Mouse (Mus musculus) hindbrain, embryonic 10.5 days (tissue): ENCODE measurements around the gene Apobec3. TPM values are rescaled to one million over a fixed set of nuclear protein-coding genes. Genes with fewer than 3 reads are reported as not detected.
"Not testable (repeated sequence)": the region's sequence is repeated elsewhere in the genome, so short reads cannot be mapped to it uniquely, and the experiment has no call there.

Experiments
- DNase-seq: peaks from one replicate; pipeline ENCODE4 v3.0.0-alpha.2; 2017; ENCODE audit warnings: low spot score
- H3K27ac ChIP-seq: fragments of 300-500 bp; sonication (generic); 2 replicates; pipeline ENCODE4 v1.5.1; 2016; ENCODE audit warnings: mild to moderate bottlenecking, moderate library complexity
- H3K27me3 ChIP-seq: fragments of 300-500 bp; sonication (generic); 2 replicates; pipeline ENCODE4 v1.6.1; 2016; ENCODE audit warnings: mild to moderate bottlenecking; ENCODE audit not compliant: poor library complexity, insufficient read depth, severe bottlenecking
- H3K36me3 ChIP-seq: fragments of 300-500 bp; sonication (generic); 2 replicates; pipeline ENCODE4 v1.6.1; 2016; ENCODE audit warnings: mild to moderate bottlenecking, moderate library complexity
- H3K4me1 ChIP-seq: fragments of 300-500 bp; sonication (generic); replicated peaks from 2 replicates; pipeline ENCODE4 v1.6.1; 2016; ENCODE audit warnings: mild to moderate bottlenecking
- H3K4me3 ChIP-seq: fragments of 300-500 bp; sonication (generic); 2 replicates; pipeline ENCODE4 v1.5.1; 2016; ENCODE audit warnings: mild to moderate bottlenecking, moderate library complexity
- H3K9me3 ChIP-seq: fragments of 300-500 bp; sonication (generic); 2 replicates; pipeline ENCODE4 v1.6.1; 2016; ENCODE audit warnings: mild to moderate bottlenecking, moderate library complexity
- whole genome bisulfite sequencing: fragments of 180-500 bp; shearing (Covaris S2); methylation state at CpG from one replicate; pipeline ENCODE4 v1.1.7; 2016; 5-methylcytosine and 5-hydroxymethylcytosine counted together
- polyA plus RNA-seq: library from polyadenylated mRNA; unstranded; fragments of >200 nt; fragmentation: Nextera tagmentation; extraction: Ambion mirVana; gene quantifications from 2 replicates; pipeline ENCODE4 v1.2.1, GENCODE M21; 2016

The Apobec3 gene
- polyA plus RNA-seq, 1 experiment from 2014 or later: 9.0 TPM

DNA sequence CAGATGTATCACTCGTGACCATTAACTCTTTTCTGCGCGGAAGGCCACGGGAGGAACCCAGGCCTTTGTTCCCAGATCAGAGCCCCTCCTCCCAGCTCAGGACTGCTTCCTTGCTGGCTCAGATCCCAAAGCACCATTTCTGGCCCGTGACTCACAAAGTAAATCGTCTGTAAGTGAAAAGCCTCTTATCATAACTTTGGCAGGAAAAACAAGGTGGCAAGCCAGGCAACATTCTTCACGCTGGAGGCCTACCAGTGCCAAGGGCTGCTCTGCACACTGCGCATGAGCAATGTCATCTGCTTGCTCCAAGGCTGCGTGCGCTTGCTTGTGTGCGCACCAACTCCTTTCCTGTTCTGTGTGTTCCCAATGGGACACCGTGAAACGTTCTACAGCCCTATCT, 12.1 kb upstream of the Apobec3 start:
- DNase-seq: no peak
- 71% methylated on average over 13 of the region's 13 CpGs for WGBS
- no peak overlapping the region for H3K27ac ChIP-seq

GRCm38 (mm10) chr15:79880477-79880876, 11.0 kb upstream of the Apobec3 start:
- peaks cover 18% of the 10 kb centered on the region for H3K4me1 ChIP-seq
- no peak overlapping the region for H3K27ac ChIP-seq
- no peak for DNase-seq
- no peak overlapping the region for H3K4me3 ChIP-seq
- H3K27me3 ChIP-seq: peaks cover 5% of the 10 kb centered on the region; the same call in 1 of the 2 replicates
- H3K36me3 ChIP-seq: no peaks in the 10 kb centered on the region
- H3K9me3 ChIP-seq: no peaks in the 10 kb centered on the region
- 89% methylated on average over 3 of the region's 3 CpGs for WGBS

More for the DNA sequence above, 12.1 kb upstream of the Apobec3 start:
- no peaks in the 10 kb centered on the region for H3K9me3 ChIP-seq
- H3K36me3 ChIP-seq: no peaks in the 10 kb centered on the region
- H3K27me3 ChIP-seq: peaks cover 5% of the 10 kb centered on the region; the same call in 1 of the 2 replicates
- no peak overlapping the region for H3K4me3 ChIP-seq
- peaks cover 18% of the 10 kb centered on the region for H3K4me1 ChIP-seq

DNA sequence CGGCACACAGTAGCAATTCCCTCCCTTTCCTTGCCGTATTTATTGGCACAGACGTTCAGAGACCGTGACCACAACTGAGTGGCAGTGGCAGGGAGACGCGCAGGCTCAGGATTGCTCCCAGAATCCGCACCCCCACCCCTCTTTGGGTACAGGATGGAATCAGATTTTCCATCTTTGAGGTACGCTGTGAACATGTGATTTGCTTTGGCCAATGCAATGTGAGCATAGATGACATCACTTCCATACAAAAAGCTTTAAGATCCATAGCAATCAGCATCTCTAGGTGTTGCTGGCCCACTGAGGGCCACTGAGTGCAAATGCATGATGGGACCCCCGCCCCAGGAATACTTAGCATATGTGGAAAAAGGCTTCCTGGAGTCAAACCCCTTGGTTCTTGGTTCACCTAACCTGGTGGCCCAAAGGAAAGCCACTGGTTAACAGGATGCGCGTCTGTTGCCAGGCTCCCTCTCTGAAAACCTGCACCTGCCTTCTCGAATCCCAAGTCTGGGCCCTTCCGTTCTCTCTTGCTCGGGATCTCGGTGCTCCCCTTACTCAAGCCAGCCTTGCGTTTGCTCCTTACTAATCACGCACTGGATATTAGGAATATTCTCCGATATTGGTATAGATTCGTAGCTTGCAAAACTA, 8.7 kb upstream of the Apobec3 start:
- H3K4me1 ChIP-seq: peaks cover 18% of the 10 kb centered on the region
- H3K27ac ChIP-seq: peak overlapping the region; percentile 93
- H3K27me3 ChIP-seq: peaks cover 5% of the 10 kb centered on the region; the same call in 1 of the 2 replicates
- H3K9me3 ChIP-seq: no peaks in the 10 kb centered on the region
- no peaks in the 10 kb centered on the region for H3K36me3 ChIP-seq
- 31% methylated on average over 19 of the region's 19 CpGs for WGBS
- DNase-seq: no peak
- H3K4me3 ChIP-seq: peak overlapping the region; percentile 57

- H3K4me1 ChIP-seq: peaks cover 18% of the 10 kb centered on the region
- under 1% methylated on average over 30 of the region's 30 CpGs for WGBS
- peak overlapping the region; percentile 57 for H3K4me3 ChIP-seq
- peaks cover 5% of the 10 kb centered on the region; the same call in 1 of the 2 replicates for H3K27me3 ChIP-seq
- DNase-seq: peak; percentile 94
- peak overlapping the region; percentile 93 for H3K27ac ChIP-seq
- no peaks in the 10 kb centered on the region for H3K9me3 ChIP-seq
- no peaks in the 10 kb centered on the region for H3K36me3 ChIP-seq
These were observed 8.1 kb upstream of the Apobec3 start for GRCm38 (mm10) chr15:79883352-79883822.

- DNase-seq: no peak
- no peaks in the 10 kb centered on the region for H3K36me3 ChIP-seq
- peaks cover 5% of the 10 kb centered on the region; the same call in 1 of the 2 replicates for H3K27me3 ChIP-seq
- H3K9me3 ChIP-seq: no peaks in the 10 kb centered on the region
- H3K4me3 ChIP-seq: no peak overlapping the region
- H3K4me1 ChIP-seq: peaks cover 11% of the 10 kb centered on the region
- 83% methylated on average over 5 of the region's 5 CpGs for WGBS
- H3K27ac ChIP-seq: no peak overlapping the region
These were observed 6.6 kb upstream of the Apobec3 start for GRCm38 (mm10) chr15:79884820-79885219.

DNA sequence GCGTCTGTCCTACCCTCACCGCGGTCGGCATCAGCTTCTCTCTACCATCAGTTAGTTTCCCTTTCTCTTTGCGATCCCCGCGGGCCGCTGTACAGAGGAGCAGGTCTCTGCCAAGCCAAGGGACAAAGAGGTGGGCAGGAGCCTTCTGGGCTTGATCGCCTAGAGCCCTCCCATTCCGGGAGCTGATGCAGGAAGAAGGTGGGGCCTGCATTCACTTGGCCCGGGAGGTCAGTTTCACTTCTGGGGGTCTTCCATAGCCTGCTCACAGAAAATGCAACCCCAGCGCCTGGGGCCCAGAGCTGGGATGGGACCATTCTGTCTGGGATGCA, 718 bp downstream of the Apobec3 start:
- Histone ChIP-seq H3K4me1 (peaks cover 16% of the 10 kb centered on the region), H3K27me3 (peaks cover 33% of the 10 kb centered on the region), H3K27ac (peak overlapping the region; percentile 76), H3K9me3 (no peaks in the 10 kb centered on the region), H3K36me3 (no peaks in the 10 kb centered on the region), H3K4me3 (peak overlapping the region; percentile 52)
- DNase-seq: peak; percentile 49
- WGBS: 0% methylated on average over 12 of the region's 12 CpGs

DNA sequence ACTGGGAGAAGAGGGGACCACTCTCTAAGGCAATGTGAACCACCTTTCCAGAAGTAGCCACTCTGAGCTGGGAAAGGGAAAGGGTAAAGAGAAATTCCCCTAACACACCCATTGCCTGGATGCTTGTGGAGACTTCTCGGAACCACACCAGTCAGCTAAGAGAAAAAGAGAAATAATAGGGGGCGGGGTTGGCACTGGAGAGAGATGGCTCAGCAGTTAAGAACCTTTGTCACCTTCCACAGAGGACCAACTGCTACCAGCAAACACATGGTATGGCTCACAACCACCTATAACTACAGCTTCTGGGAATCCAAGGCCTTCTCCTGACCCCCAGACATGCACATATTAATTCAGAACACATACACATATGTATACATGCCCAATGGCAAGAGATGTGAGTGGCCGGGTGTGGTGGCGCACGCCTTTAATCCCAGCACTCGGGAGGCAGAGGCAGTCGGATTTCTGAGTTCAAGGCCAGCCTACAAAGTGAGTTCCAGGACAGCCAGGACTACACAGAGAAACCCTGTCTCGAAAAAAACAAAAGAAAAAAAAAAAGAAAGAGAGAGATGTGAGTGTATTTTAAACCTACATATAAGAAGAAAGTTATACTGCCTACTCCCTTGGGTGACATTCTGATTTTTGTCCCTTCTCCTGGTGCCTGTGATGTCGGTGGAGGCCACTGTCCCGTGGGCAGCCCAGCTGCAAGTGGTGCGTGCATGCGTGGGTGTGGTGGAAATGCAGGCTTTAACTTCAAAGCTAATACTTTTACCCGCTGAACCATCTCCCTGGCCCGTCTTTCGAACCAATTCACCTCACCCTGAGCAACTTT, 1.8 kb downstream of the Apobec3 start:
- WGBS: 81% methylated on average over 15 of the region's 15 CpGs
- Histone ChIP-seq H3K27me3 (peaks cover 33% of the 10 kb centered on the region), H3K36me3 (no peaks in the 10 kb centered on the region), H3K9me3 (no peaks in the 10 kb centered on the region), H3K27ac (no peak overlapping the region), H3K4me1 (peaks cover 16% of the 10 kb centered on the region), H3K4me3 (peak overlapping the region; percentile 52)
- no peak for DNase-seq

- H3K4me3 ChIP-seq: no peak overlapping the region
- H3K36me3 ChIP-seq: no peaks in the 10 kb centered on the region
- 67% methylated on average over 3 of the region's 3 CpGs for WGBS
- peaks cover 16% of the 10 kb centered on the region for H3K4me1 ChIP-seq
- H3K9me3 ChIP-seq: no peaks in the 10 kb centered on the region
- H3K27me3 ChIP-seq: peaks cover 33% of the 10 kb centered on the region
- no peak overlapping the region for H3K27ac ChIP-seq
- no peak for DNase-seq
These were observed 2.3 kb downstream of the Apobec3 start for GRCm38 (mm10) chr15:79893824-79894123.

- H3K36me3 ChIP-seq: no peaks in the 10 kb centered on the region
- no peak for DNase-seq
- no peak overlapping the region for H3K4me3 ChIP-seq
- no peaks in the 10 kb centered on the region for H3K9me3 ChIP-seq
- H3K4me1 ChIP-seq: peaks cover 16% of the 10 kb centered on the region
- peaks cover 33% of the 10 kb centered on the region for H3K27me3 ChIP-seq
- 82% methylated on average over 4 of the region's 4 CpGs for WGBS
- H3K27ac ChIP-seq: no peak overlapping the region
These were observed 2.9 kb downstream of the Apobec3 start for GRCm38 (mm10) chr15:79894343-79894742.

- H3K4me1 ChIP-seq: peaks cover 16% of the 10 kb centered on the region
- 88% methylated on average over 12 of the region's 23 CpGs for WGBS
- not testable (repeated sequence) for H3K36me3 ChIP-seq, DNase-seq, H3K27ac ChIP-seq, H3K9me3 ChIP-seq, H3K4me3 ChIP-seq
- H3K27me3 ChIP-seq: peaks cover 28% of the 10 kb centered on the region
These were observed 4.0 kb downstream of the Apobec3 start for GRCm38 (mm10) chr15:79895221-79896079.

- Histone ChIP-seq H3K27me3 (peaks cover 20% of the 10 kb centered on the region), H3K4me1 (peaks cover 16% of the 10 kb centered on the region), H3K27ac (no peak overlapping the region), H3K4me3 (no peak overlapping the region), H3K9me3 (no peaks in the 10 kb centered on the region), H3K36me3 (no peaks in the 10 kb centered on the region)
- 84% methylated on average over 9 of the region's 9 CpGs for WGBS
- no peak for DNase-seq
These were observed 4.7 kb downstream of the Apobec3 start for GRCm38 (mm10) chr15:79896080-79896725.

DNA sequence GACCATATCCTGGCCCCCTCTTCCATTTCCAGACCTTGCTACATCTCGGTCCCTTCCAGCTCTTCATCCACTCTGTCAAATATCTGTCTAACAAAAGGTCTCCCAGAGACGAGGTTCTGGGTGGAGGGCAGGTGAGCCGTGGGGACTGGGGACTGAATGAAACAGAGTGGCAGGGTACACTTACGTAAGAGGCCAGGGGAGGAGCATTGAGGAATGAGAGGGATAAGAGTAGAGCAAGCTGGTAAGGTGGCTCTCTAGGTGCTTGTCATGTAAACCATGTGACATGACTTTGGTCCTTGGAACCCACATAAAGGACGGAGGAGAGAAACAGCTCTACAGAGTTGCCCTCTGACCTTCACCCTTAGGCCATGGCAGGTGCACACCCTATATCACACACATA, 7.5 kb downstream of the Apobec3 start:
- no peaks in the 10 kb centered on the region for H3K4me1 ChIP-seq
- H3K9me3 ChIP-seq: no peaks in the 10 kb centered on the region
- H3K4me3 ChIP-seq: no peak overlapping the region
- H3K36me3 ChIP-seq: no peaks in the 10 kb centered on the region
- no peak overlapping the region for H3K27ac ChIP-seq
- DNase-seq: no peak
- 91% methylated on average over 5 of the region's 5 CpGs for WGBS
- no peaks in the 10 kb centered on the region for H3K27me3 ChIP-seq
